Comparison of ENCODE assay signal across 11 mouse cellular contexts in genomic region chr14:32301622-32302021, GRCm38 (mm10). TPM values are rescaled to one million over a fixed set of nuclear protein-coding genes. Genes with fewer than 3 reads are reported as not detected.
A peak's percentile ranks its signal among the peaks of the same experiment; 100 is the strongest.
DNase-seq lines count a peak whose midpoint lies in the region; ATAC-seq and TF ChIP-seq lines count a peak whose summit lies in the region.
"Had no signal": no experiment of that assay in that cellular context is flagged by ENCODE, and none has a peak within 500 bp of the region (broad histone marks: within the 10 kb centered on the region; RNA-seq: fewer than 3 reads in every experiment).

No protein-coding gene starts in this region.

- no peak overlapping the region for H3K9ac ChIP-seq in midbrain, postnatal 0 days (replicated peaks; ENCODE audit: low read length, poor library complexity, severe bottlenecking)
- H3K9ac ChIP-seq: embryonic facial prominence, embryonic 15.5 days had no signal

- no peaks in the 10 kb centered on the region for H3K4me1 ChIP-seq in midbrain, postnatal 0 days (ENCODE audit: insufficient read depth, low read length)
- H3K4me1 ChIP-seq in midbrain, embryonic 10.5 days: 0 out of 2 replicates have a peak, but pooled peaks cover 3% of the 10 kb centered on the region
- H3K4me1 ChIP-seq: embryonic facial prominence, embryonic 15.5 days had no signal

- no peak for TF ChIP-seq CTCF in midbrain, postnatal 0 days (IDR thresholded peaks at IDR 0.05)
- TF ChIP-seq CTCF in layer of hippocampus, adult 2 months (conservative IDR thresholded peaks at IDR 0.05): no peak

- WGBS in midbrain, postnatal 0 days: 63% methylated on average over 12 of the region's 12 CpGs
- WGBS in midbrain, embryonic 10.5 days: 70% methylated on average over 12 of the region's 12 CpGs

- ATAC-seq in midbrain, postnatal 0 days (ENCODE audit: low FRiP score): no peak
- ATAC-seq: activated CD4-positive, CD25-positive, alpha-beta regulatory T cell, adult 4 months had no signal

- no peaks in the 10 kb centered on the region for H3K9me3 ChIP-seq in midbrain, postnatal 0 days (ENCODE audit: low read length)
- H3K9me3 ChIP-seq in midbrain, embryonic 10.5 days (replicated peaks): no peaks in the 10 kb centered on the region
- H3K9me3 ChIP-seq: embryonic facial prominence, embryonic 15.5 days had no signal

- no peak overlapping the region for H3K4me3 ChIP-seq in midbrain, postnatal 0 days (ENCODE audit: low read depth, low read length)
- no peak overlapping the region for H3K4me3 ChIP-seq in midbrain, embryonic 10.5 days
- no peak overlapping the region for H3K4me3 ChIP-seq in layer of hippocampus, adult 2 months
- H3K4me3 ChIP-seq: embryonic facial prominence, embryonic 15.5 days had no signal

- H3K36me3 ChIP-seq in midbrain, postnatal 0 days (ENCODE audit: insufficient read depth, low read length): no peaks in the 10 kb centered on the region
- peaks cover 34% of the 10 kb centered on the region for H3K36me3 ChIP-seq in midbrain, embryonic 10.5 days

- peak; percentile 45 for DNase-seq in cerebellum, adult 11-12 months
- DNase-seq in cerebellum, postnatal 36 days: no peak
- peak; percentile 56 for DNase-seq in midbrain, postnatal 0 days (ENCODE audit: low spot score)
- no peak for DNase-seq in midbrain, embryonic 10.5 days (ENCODE audit: low spot score)
- DNase-seq in layer of hippocampus, adult 2 months (ENCODE audit: low spot score in 2 of 2): peak; percentile 50 to 67
- peak; percentile 29 to 36 for DNase-seq in left cerebral cortex, postnatal 36 days (ENCODE audit: low spot score in 2 of 2)
- no peak for DNase-seq in thymus, postnatal 14 days
- no peak for DNase-seq in thymus, adult 18-20 months
- DNase-seq: kidney, postnatal 25 days had no signal

- intact Hi-C loops in left cerebral cortex, postnatal 36 days (cut with DNase I): no loop called here

- H3K27ac ChIP-seq in midbrain, postnatal 0 days (ENCODE audit: low read depth, low read length): no peak overlapping the region
- H3K27ac ChIP-seq in midbrain, embryonic 10.5 days (replicated peaks): no peak overlapping the region
- H3K27ac ChIP-seq in layer of hippocampus, adult 2 months: peak overlapping the region; percentile 89
- H3K27ac ChIP-seq: embryonic facial prominence, embryonic 15.5 days had no signal

- H3K4me2 ChIP-seq in midbrain, postnatal 0 days (ENCODE audit: low read depth, low read length, poor library complexity, severe bottlenecking): no peak overlapping the region
- H3K4me2 ChIP-seq: embryonic facial prominence, embryonic 15.5 days had no signal

- H3K27me3 ChIP-seq in midbrain, postnatal 0 days (ENCODE audit: insufficient read depth, low read length): no peaks in the 10 kb centered on the region
- H3K27me3 ChIP-seq in midbrain, embryonic 10.5 days (ENCODE audit: low read depth, poor library complexity, severe bottlenecking): no peaks in the 10 kb centered on the region
- H3K27me3 ChIP-seq: embryonic facial prominence, embryonic 15.5 days had no signal

RNA-seq across cellular contexts. Expression of gene Ogdhl, which starts 20.2 kb away (rescaled TPM):
- 36.4 and 38.6 TPM in 2 replicates for total RNA-seq in midbrain, postnatal 0 days (2014; rRNA removed)
- 25.5 and 25.8 TPM in 2 replicates for polyA plus RNA-seq in midbrain, postnatal 0 days (2015; fragmentation: Nextera tagmentation; extraction: Ambion mirVana)
- 17.4 and 18.4 TPM in 2 replicates for polyA plus RNA-seq in midbrain, embryonic 10.5 days (2016; fragmentation: Nextera tagmentation; extraction: Ambion mirVana)
- total RNA-seq in layer of hippocampus, adult 2 months (2021): 10 to 100 TPM; 89.9 to 96.3 TPM
- 100 to 1,000 TPM; 103 to 114 TPM for total RNA-seq in left cerebral cortex, postnatal 36 days (2021)

Comparison
In these comparisons a context has a peak if more than half of its experiments do, and no peak if none do; other contexts are left out.
1. DNase-seq: peak in cerebellum, adult 11-12 months (single experiment), midbrain, postnatal 0 days (single experiment), layer of hippocampus, adult 2 months (2 of 2) and left cerebral cortex, postnatal 36 days (2 of 2); none in cerebellum, postnatal 36 days (0 of 2), midbrain, embryonic 10.5 days (single experiment), thymus, postnatal 14 days (single experiment) and thymus, adult 18-20 months (0 of 2).